Mouse (Mus musculus) central nervous system, embryonic 14 days (tissue): ENCODE data around the gene Ell3. TPM values are rescaled to one million over a fixed set of nuclear protein-coding genes. Genes with fewer than 3 reads are reported as not detected.

Source experiments
- polyA plus RNA-seq: library from polyadenylated mRNA; depleted of rRNA; stranded (reverse); fragments of >200 nt; gene quantifications from 2 replicates; pipeline ENCODE4 v1.2.3, GENCODE M21; 2012; rRNA removed

The Ell3 gene
- polyA plus RNA-seq, result 0.29 and 1.2 TPM in 2 replicates

GRCm38 (mm10) chr2:121444178-121444577 lies at the start of gene Ell3:
Gene Ell3, minus strand, starts transcription at chr2:121444278.

GRCm38 (mm10) chr2:121473301-121474179 lies 29.5 kb upstream of the Ell3 start, which contains the start of gene Mfap1b:
Gene Mfap1b, minus strand, starts transcription at chr2:121474067.

GRCm38 (mm10) chr2:121456692-121457642 lies 12.9 kb upstream of the Ell3 start, which contains the start of gene Serinc4:
Gene Serinc4, minus strand, starts transcription at chr2:121456781.

GRCm38 (mm10) chr2:121452990-121453389 lies 8.9 kb upstream of the Ell3 start, which contains the start of gene Hypk:
Gene Hypk, plus strand, starts transcription at chr2:121453290.

GRCm38 (mm10) chr2:121448739-121449535 lies 4.9 kb upstream of the Ell3 start, which contains the start of gene Serf2:
Gene Serf2, plus strand, starts transcription at chr2:121449195.

GRCm38 (mm10) chr2:121413387-121414042 lies 30.6 kb downstream of the Ell3 start, which contains the start of the genes Pdia3 and Catsper2:
Gene Pdia3, plus strand, starts transcription at chr2:121413775.
Gene Catsper2, minus strand, starts transcription at chr2:121413792.

Other genes with a start within 250 kb of the Ell3 start
- gene Trp53bp1, start 172.9 kb downstream of the Ell3 start, polyA plus RNA-seq, result 149 and 152 TPM in 2 replicates
- gene Map1a, start 154.7 kb downstream of the Ell3 start, polyA plus RNA-seq, result 13.2 and 15.6 TPM in 2 replicates
- gene Ppip5k1, start 88.9 kb downstream of the Ell3 start, polyA plus RNA-seq, result 25.1 and 25.2 TPM in 2 replicates
- 37.0 and 45.0 TPM in 2 replicates for gene Ckmt1, start 86.6 kb downstream of the Ell3 start, polyA plus RNA-seq
- gene Strc, start 57.1 kb downstream of the Ell3 start, polyA plus RNA-seq, result 0.01 and 0.06 TPM in 2 replicates
- gene Pdia3, start 30.5 kb downstream of the Ell3 start, polyA plus RNA-seq, result 130 and 184 TPM in 2 replicates
- 6.5 and 6.7 TPM in 2 replicates for gene Catsper2, start 30.5 kb downstream of the Ell3 start, polyA plus RNA-seq
- gene Serf2, start 4.9 kb upstream of the Ell3 start, polyA plus RNA-seq, result 361 and 381 TPM in 2 replicates
- gene Hypk, start 9.0 kb upstream of the Ell3 start, polyA plus RNA-seq, result 35.6 and 40.9 TPM in 2 replicates
- gene Serinc4, start 12.5 kb upstream of the Ell3 start, polyA plus RNA-seq, result 6.0 and 7.0 TPM in 2 replicates
- gene Mfap1b, start 29.8 kb upstream of the Ell3 start, polyA plus RNA-seq, result 22.8 and 23.3 TPM in 2 replicates
- 16.0 and 16.4 TPM in 2 replicates for gene Mfap1a, start 62.4 kb upstream of the Ell3 start, polyA plus RNA-seq
- 8.6 and 11.5 TPM in 2 replicates for gene Wdr76, start 62.4 kb upstream of the Ell3 start, polyA plus RNA-seq